Mouse (Mus musculus) CH12.LX (cell line): ENCODE results near the gene Tram2. TPM values are rescaled to one million over a fixed set of nuclear protein-coding genes. Genes with fewer than 3 reads are reported as not detected.

ENCODE experiments used
- DNase-seq: peaks from one replicate; pipeline ENCODE4 v3.0.0-alpha.2; 2013; ENCODE audit errors: extremely low read depth
- H3K27ac ChIP-seq: 2 replicates; pipeline ENCODE4 v1.5.1; 2012; ENCODE audit warnings: low read depth, mild to moderate bottlenecking, control low read depth, moderate library complexity; ENCODE audit not compliant: insufficient read depth
- H3K27me3 ChIP-seq: replicated peaks from 2 replicates; pipeline ENCODE3; 2012; ENCODE audit warnings: inconsistent platforms
- H3K36me3 ChIP-seq, 2 experiments: replicated peaks in 1 of 2; 2 replicates each; pipeline versions ENCODE3 to v1.6.1; 2012; ENCODE audit warnings: inconsistent platforms in 1 of 2, low read length in 1 of 2, mild to moderate bottlenecking in 1 of 2, mixed read lengths in 1 of 2, moderate library complexity in 1 of 2; ENCODE audit not compliant: control insufficient read depth in 1 of 2, insufficient read depth in 1 of 2
- H3K4me1 ChIP-seq, 2 experiments: 2 replicates each; pipeline ENCODE4 v1.6.1; 2012; ENCODE audit warnings: inconsistent platforms in 1 of 2, moderate library complexity in 1 of 2; ENCODE audit not compliant: insufficient read depth in 2 of 2, control insufficient read depth in 1 of 2
- H3K4me2 ChIP-seq: 2 replicates; pipeline ENCODE4 v1.6.1; 2012; ENCODE audit warnings: low read depth, mild to moderate bottlenecking, control low read depth; ENCODE audit not compliant: poor library complexity, insufficient read depth, severe bottlenecking
- H3K4me3 ChIP-seq, 3 experiments: fragments of 150-350 bp in 1 of 3; sonication (generic) in 1 of 3; replicated peaks in 1 of 3; 2 replicates each; pipeline versions ENCODE3 to v1.5.1; 2011 to 2012; ENCODE audit warnings: low read depth in 2 of 3, low read length in 2 of 3, mild to moderate bottlenecking in 2 of 3, moderate library complexity in 2 of 3, control low read depth in 1 of 3, improper control_type of control experiment in 1 of 3, inconsistent platforms in 1 of 3, mixed read lengths in 1 of 3; ENCODE audit not compliant: poor library complexity in 1 of 3
- H3K79me2 ChIP-seq: replicated peaks from 2 replicates; pipeline ENCODE4 v1.6.1; 2012; ENCODE audit warnings: mild to moderate bottlenecking, moderate library complexity; ENCODE audit not compliant: control insufficient read depth, poor library complexity, insufficient read depth, severe bottlenecking; ENCODE audit errors: extremely low read depth
- H3K9ac ChIP-seq: 2 replicates; pipeline ENCODE4 v1.6.1; 2012; ENCODE audit warnings: low read depth, mild to moderate bottlenecking, control low read depth, moderate library complexity; ENCODE audit not compliant: insufficient read depth
- H3K9me3 ChIP-seq: replicated peaks from 2 replicates; pipeline ENCODE3; 2012; ENCODE audit warnings: low read length, inconsistent platforms, mixed read lengths
- BHLHE40 ChIP-seq: IDR thresholded peaks from 2 replicates; pipeline ENCODE4 v1.6.1; 2011; ENCODE audit warnings: mild to moderate bottlenecking, low read depth, low read length, improper control_type of control experiment
- CHD1 ChIP-seq: IDR thresholded peaks from 2 replicates; pipeline ENCODE4 v1.6.1; 2012; ENCODE audit warnings: low read depth, low read length, improper control_type of control experiment, inconsistent platforms
- CHD2 ChIP-seq: IDR thresholded peaks from 2 replicates; pipeline ENCODE4 v1.6.1; 2011; ENCODE audit warnings: low read length, improper control_type of control experiment
- HCFC1 ChIP-seq: IDR thresholded peaks from 2 replicates; pipeline ENCODE4 v1.6.1; 2012; ENCODE audit warnings: low read depth, mild to moderate bottlenecking, inconsistent platforms, low read length, improper control_type of control experiment
- IRF4 ChIP-seq: IDR thresholded peaks from 2 replicates; pipeline ENCODE4 v1.6.1; 2014; ENCODE audit warnings: low read depth, mild to moderate bottlenecking, inconsistent platforms, low read length, improper control_type of control experiment
- JUND ChIP-seq: conservative IDR thresholded peaks from 2 replicates; pipeline ENCODE4 v1.6.1; 2011; ENCODE audit warnings: low read depth, low read length, improper control_type of control experiment
- KAT2A ChIP-seq: IDR thresholded peaks from 2 replicates; pipeline ENCODE4 v1.6.1; 2012; ENCODE audit warnings: low read length, improper control_type of control experiment, inconsistent platforms; ENCODE audit not compliant: insufficient replicate concordance
- MAFK ChIP-seq: IDR thresholded peaks from 2 replicates; pipeline ENCODE4 v1.6.1; 2011; ENCODE audit warnings: low read length, improper control_type of control experiment; ENCODE audit not compliant: insufficient replicate concordance
- MAX ChIP-seq: IDR thresholded peaks from 2 replicates; pipeline ENCODE4 v1.6.1; 2011; ENCODE audit warnings: low read length, improper control_type of control experiment
- MEF2A ChIP-seq: IDR thresholded peaks from 2 replicates; pipeline ENCODE4 v1.6.1; 2014; ENCODE audit warnings: low read depth, mild to moderate bottlenecking, inconsistent platforms, low read length, improper control_type of control experiment, borderline replicate concordance
- MXI1 ChIP-seq: IDR thresholded peaks from 2 replicates; pipeline ENCODE4 v1.6.1; 2011; ENCODE audit warnings: mild to moderate bottlenecking, low read depth, low read length, improper control_type of control experiment
- MYC ChIP-seq: IDR thresholded peaks from 2 replicates; pipeline ENCODE4 v1.6.1; 2011; ENCODE audit warnings: low read depth, mild to moderate bottlenecking, improper control_type of control experiment, low read length
- SIN3A ChIP-seq: IDR thresholded peaks from 2 replicates; pipeline ENCODE4 v1.6.1; 2012; ENCODE audit warnings: low read length, improper control_type of control experiment, inconsistent platforms
- SMC3 ChIP-seq: IDR thresholded peaks from 2 replicates; pipeline ENCODE4 v1.6.1; 2011; ENCODE audit warnings: low read depth, low read length, improper control_type of control experiment
- USF1 ChIP-seq: IDR thresholded peaks from 2 replicates; pipeline ENCODE4 v1.6.1; 2014; ENCODE audit warnings: low read depth, mild to moderate bottlenecking, inconsistent platforms, low read length, improper control_type of control experiment
- USF2 ChIP-seq: conservative IDR thresholded peaks from 2 replicates; pipeline ENCODE4 v1.6.1; 2011; ENCODE audit warnings: low read depth, low read length, improper control_type of control experiment
- ZC3H11A ChIP-seq: IDR thresholded peaks from 2 replicates; pipeline ENCODE4 v1.6.1; 2012; ENCODE audit warnings: low read depth, mild to moderate bottlenecking, inconsistent platforms, low read length, improper control_type of control experiment
- ZKSCAN1 ChIP-seq: IDR thresholded peaks from 2 replicates; pipeline ENCODE4 v1.6.1; 2012; ENCODE audit warnings: low read depth, inconsistent platforms, low read length, improper control_type of control experiment, borderline replicate concordance
- ZNF384 ChIP-seq: IDR thresholded peaks from 2 replicates; pipeline ENCODE4 v1.6.1; 2012; ENCODE audit warnings: low read depth, low read length, improper control_type of control experiment, inconsistent platforms
- dilution Hi-C: fragments of 300-500 bp; cut with MboI; formaldehyde crosslinking; loops from 2 replicates; pipeline ENCODE4 v1.14.3; 2020; ENCODE audit warnings: low sequenced_read_pairs; ENCODE audit not compliant: extremely low pct_unique_long_range_greater_than_20kb, extremely low pct_ligation_motif_present
- in situ Hi-C: fragments of 300-500 bp; cut with MboI; formaldehyde crosslinking; loops from 3 replicates; pipeline ENCODE4 v1.14.3; 2019; ENCODE audit warnings: low sequenced_read_pairs, low pct_ligation_motif_present, low pct_unique_long_range_greater_than_20kb, mixed read lengths
- polyA plus RNA-seq: library from polyadenylated mRNA; unstranded; fragments of >175 nt; gene quantifications from 2 replicates; pipeline ENCODE4 v1.2.1, GENCODE M21; 2012; ENCODE audit warnings: low read depth; ENCODE audit not compliant: insufficient read length
- total RNA-seq, 2 experiments: library from RNA; depleted of rRNA; stranded (reverse); fragments of 300-350 nt in 1 of 2; fragments of >200 nt in 1 of 2; gene quantifications; 2 replicates each; pipeline ENCODE4 v1.2.3; 2012 to 2014

Tram2 gene
- total and polyA plus RNA-seq, 3 experiments: 1.9 to 6.6 (median 2.4) TPM

DNA sequence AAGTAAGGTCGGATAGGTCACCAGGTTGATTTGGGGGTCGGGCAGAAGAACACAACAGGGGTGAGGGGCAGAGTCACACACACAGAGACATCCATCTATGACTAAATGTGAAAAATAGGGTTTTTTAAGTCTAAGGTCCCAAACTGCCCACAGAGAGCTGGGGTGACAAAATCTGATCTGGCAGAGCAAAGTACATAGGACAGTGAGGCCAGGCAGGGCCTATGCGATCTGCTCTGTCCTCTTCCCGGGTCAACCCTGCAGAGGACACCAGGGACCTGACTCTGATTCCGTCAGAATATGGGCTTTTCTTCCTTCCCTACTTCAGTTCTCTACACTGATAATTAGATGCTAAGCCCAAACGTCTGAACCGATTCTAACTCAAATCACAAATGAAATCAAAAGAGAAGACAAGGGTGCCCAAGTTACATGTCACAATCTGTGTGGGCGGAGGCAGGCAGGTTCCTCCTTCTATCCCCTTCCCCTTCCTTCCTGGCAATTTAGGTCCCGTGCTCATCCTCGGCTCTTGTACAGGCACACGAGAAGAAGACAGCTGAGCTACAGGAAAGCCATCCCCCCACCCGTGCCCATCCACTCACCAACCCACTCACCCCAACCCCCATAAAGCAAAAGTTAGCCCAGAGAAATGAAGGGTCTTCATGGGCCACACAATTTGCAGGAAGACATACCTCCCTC is 9.1 kb downstream of the Tram2 start:
- no peaks in the 10 kb centered on the region for H3K27me3 ChIP-seq
- no peak overlapping the region for H3K9ac ChIP-seq
- peaks cover 0 to 69% of the 10 kb centered on the region in 2 experiments for H3K36me3 ChIP-seq
- no peak overlapping the region for H3K4me3 ChIP-seq
- H3K4me2 ChIP-seq: no peak overlapping the region
- in situ Hi-C loops: no loop called here
- H3K4me1 ChIP-seq: peaks cover 0 to 43% of the 10 kb centered on the region in 2 experiments; a peak in 2 of 4 replicates
- peaks cover 2% of the 10 kb centered on the region; the same call in 1 of the 2 replicates for H3K79me2 ChIP-seq
- dilution Hi-C loops: no loop called here
- DNase-seq: no peak
- H3K9me3 ChIP-seq: no peaks in the 10 kb centered on the region
- no peak overlapping the region for H3K27ac ChIP-seq
- TF ChIP-seq MYC (no peak), IRF4 (no peak), KAT2A (no peak), CHD2 (no peak), MXI1 (no peak), ZC3H11A (no peak), ZNF384 (no peak), MEF2A (no peak), USF2 (no peak), SIN3A (no peak), CHD1 (no peak), JUND (no peak), USF1 (no peak)

DNA sequence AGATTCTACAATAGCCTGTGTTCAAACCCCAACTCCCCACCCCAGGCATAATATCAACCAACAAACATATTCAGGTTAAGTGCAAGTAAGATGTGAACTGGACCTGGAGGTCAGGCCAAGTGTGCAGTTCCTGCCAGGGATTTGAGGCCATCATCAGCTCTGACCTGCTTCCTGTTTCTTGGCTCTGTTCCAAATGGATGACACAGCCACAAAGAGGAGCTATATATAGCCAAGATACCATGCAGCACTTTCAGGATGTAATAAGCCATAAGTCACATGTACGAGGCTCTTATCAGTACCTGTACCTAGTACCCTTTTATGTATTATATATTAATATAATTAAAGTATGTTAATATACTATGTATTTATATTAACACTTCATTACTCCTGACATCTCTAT is 10.5 kb downstream of the Tram2 start:
- no peak overlapping the region for H3K4me2 ChIP-seq
- no peaks in the 10 kb centered on the region for H3K27me3 ChIP-seq
- in situ Hi-C loops: no loop called here
- H3K27ac ChIP-seq: no peak overlapping the region
- peaks cover 0 to 67% of the 10 kb centered on the region in 2 experiments for H3K36me3 ChIP-seq
- H3K9ac ChIP-seq: no peak overlapping the region
- no peaks in the 10 kb centered on the region; the same call in 1 of the 2 replicates for H3K79me2 ChIP-seq
- H3K4me1 ChIP-seq: peaks cover 10 to 43% of the 10 kb centered on the region in 2 experiments
- dilution Hi-C loops: no loop called here
- no peak overlapping the region for H3K4me3 ChIP-seq
- TF ChIP-seq MAFK (no peak), HCFC1 (no peak), CHD2 (no peak), MAX (no peak), ZKSCAN1 (no peak), BHLHE40 (no peak), SMC3 (no peak)
- no peaks in the 10 kb centered on the region for H3K9me3 ChIP-seq
- no peak for DNase-seq
